In the genomic region with DNA sequence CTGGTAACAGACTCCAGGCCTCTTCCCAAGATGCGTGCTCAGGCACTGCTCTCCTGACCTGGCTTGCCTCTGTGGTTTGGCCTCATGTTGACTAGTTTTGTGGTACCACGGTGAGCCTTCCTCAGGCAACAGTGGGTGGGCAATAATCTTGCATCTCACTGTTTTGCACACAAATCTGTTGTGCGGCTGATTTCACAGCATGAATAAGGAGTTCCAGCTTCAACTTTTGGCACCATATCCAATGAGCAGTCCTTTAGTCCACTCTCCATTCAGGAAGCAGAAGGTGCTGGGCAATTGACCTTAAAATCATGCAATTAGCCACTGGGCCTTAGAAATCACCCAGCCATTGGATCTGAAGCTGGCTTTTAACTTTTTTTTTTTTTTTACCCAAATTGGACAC, we compare ENCODE assay signal across 19 mouse cellular contexts.
DNase-seq lines count a peak whose midpoint lies in the region; ATAC-seq lines count a peak whose summit lies in the region.
"Had no signal": no experiment of that assay in that cellular context is flagged by ENCODE, and none has a peak within 500 bp of the region (broad histone marks: within the 10 kb centered on the region; RNA-seq: fewer than 3 reads in every experiment).

No protein-coding gene starts in this region.

- ATAC-seq in cerebellum, adult (ENCODE audit: insufficient number of reproducible peaks, low FRiP score, low TSS enrichment), result no peak
- ATAC-seq: forebrain, embryonic 15.5 days; intestine, postnatal 0 days had no signal

- DNase-seq in cerebellum, postnatal 10 days, result peak; percentile 67 to 79
- peak; percentile 4 to 7 for DNase-seq in cerebellum, postnatal 36 days
- no peak for DNase-seq in cerebellum, adult 11-12 months
- DNase-seq in left cerebral cortex, postnatal 4 days, result peak; percentile 32
- DNase-seq in left cerebral cortex, postnatal 14 days (ENCODE audit: low spot score in 2 of 2), result no peak
- DNase-seq in Muller cell, postnatal 12 days (ENCODE audit: inconsistent ontology term), result peak; percentile 42
- DNase-seq: adrenal gland, adult 2 months; adrenal gland, postnatal 14 days; B cell, adult 2 months; cerebellum, adult 9-10 months; embryo, embryonic 11 days; gastrocnemius, postnatal 36 days; heart, adult 2 months; heart, postnatal 14 days; heart, postnatal 4 days; kidney, adult 2 months had no signal

- intact Hi-C loops in left cerebral cortex, postnatal 4 days (cut with DNase I), result no loop called here
- intact Hi-C loops in left cerebral cortex, postnatal 14 days (cut with DNase I), result no loop called here

Comparison
In these comparisons a context has a peak if more than half of its experiments do, and no peak if none do; other contexts are left out.
1. DNase-seq: peak in cerebellum, postnatal 10 days (2 of 2), cerebellum, postnatal 36 days (2 of 2), left cerebral cortex, postnatal 4 days (single experiment) and Muller cell, postnatal 12 days (single experiment); none in cerebellum, adult 11-12 months (single experiment) and left cerebral cortex, postnatal 14 days (0 of 2).